Mouse (Mus musculus) gastrocnemius, postnatal 14 days (tissue): ENCODE results near the gene Smarce1. TPM values are rescaled to one million over a fixed set of nuclear protein-coding genes. Genes with fewer than 3 reads are reported as not detected.
"Not testable (repeated sequence)": the region's sequence is repeated elsewhere in the genome, so short reads cannot be mapped to it uniquely, and the experiment has no call there.

Experiments
- DNase-seq: peaks from one replicate; pipeline ENCODE4 v3.0.0; 2021; ENCODE audit warnings: mixed read lengths
- intact Hi-C: fragments of 180-260 bp; cut with DNase I; formaldehyde crosslinking; loops from one replicate; pipeline ENCODE4 v1.15.1; 2025; ENCODE audit warnings: low total_unique reads
- long read RNA-seq, 2 experiments: library from polyadenylated mRNA; stranded (forward); transcript quantifications; one replicate each; pipeline ENCODE4 v2.0.0; 2021
- total RNA-seq, 2 experiments: library from RNA; stranded (reverse); gene quantifications; 2 replicates each; pipeline ENCODE4 v1.2.3; 2021

The Smarce1 gene
- total RNA-seq: 10 to 100 TPM; 35.8 to 45.7 TPM
- long read RNA-seq, experiment 1, transcript Smarce1-201 (11 exons, 2,919 nt): major isoform, 23 of 29 reads
- long read RNA-seq, experiment 1, partial matches to known transcripts: 3 of 29 reads
- long read RNA-seq, experiment 1, other reads (novel, unspliced or antisense): 3 of 29 reads
- long read RNA-seq, experiment 2, transcript Smarce1-201 (11 exons, 2,919 nt): major isoform, 20 of 27 reads
- long read RNA-seq, experiment 2, partial matches to known transcripts: 2 of 27 reads
- long read RNA-seq, experiment 2, other reads (novel, unspliced or antisense): 5 of 27 reads

- peak; percentile 79 for DNase-seq
- intact Hi-C loops: no loop called here
Measured at GRCm38 (mm10) chr11:99230261-99231048, at the start of gene Smarce1. Gene Smarce1, minus strand, starts transcription at chr11:99231017.

GRCm38 (mm10) chr11:99279986-99280385 is 49.2 kb upstream of the Smarce1 start:
- intact Hi-C loops: no loop called here
- DNase-seq: no peak

GRCm38 (mm10) chr11:99276786-99277185 is 46.0 kb upstream of the Smarce1 start:
- no peak for DNase-seq
- intact Hi-C loops: no loop called here

- intact Hi-C loops: no loop called here
- no peak for DNase-seq
Measured at GRCm38 (mm10) chr11:99275624-99276023, 44.8 kb upstream of the Smarce1 start.

GRCm38 (mm10) chr11:99272721-99273120 is 41.9 kb upstream of the Smarce1 start:
- intact Hi-C loops: no loop called here
- no peak for DNase-seq

- intact Hi-C loops: no loop called here
- DNase-seq: no peak
Measured at GRCm38 (mm10) chr11:99269192-99269591, 38.4 kb upstream of the Smarce1 start.

GRCm38 (mm10) chr11:99265796-99266195 is 35.0 kb upstream of the Smarce1 start:
- DNase-seq: no peak
- intact Hi-C loops: no loop called here

GRCm38 (mm10) chr11:99265220-99265619 is 34.4 kb upstream of the Smarce1 start:
- intact Hi-C loops: no loop called here
- no peak for DNase-seq

- intact Hi-C loops: no loop called here
- no peak for DNase-seq
Measured at GRCm38 (mm10) chr11:99256213-99256612, 25.4 kb upstream of the Smarce1 start.

- intact Hi-C loops: no loop called here
- DNase-seq: no peak
Measured at GRCm38 (mm10) chr11:99255316-99255715, 24.5 kb upstream of the Smarce1 start.

- DNase-seq: no peak
- intact Hi-C loops: no loop called here
Measured at GRCm38 (mm10) chr11:99253893-99254292, 23.1 kb upstream of the Smarce1 start.

- intact Hi-C loops: no loop called here
- no peak for DNase-seq
Measured at GRCm38 (mm10) chr11:99252671-99253070, 21.9 kb upstream of the Smarce1 start.

- no peak for DNase-seq
- intact Hi-C loops: no loop called here
Measured at GRCm38 (mm10) chr11:99250666-99251065, 19.8 kb upstream of the Smarce1 start.

GRCm38 (mm10) chr11:99250241-99250640 is 19.4 kb upstream of the Smarce1 start:
- no peak for DNase-seq
- intact Hi-C loops: no loop called here

- intact Hi-C loops: no loop called here
- no peak for DNase-seq
Measured at GRCm38 (mm10) chr11:99249115-99249514, 18.3 kb upstream of the Smarce1 start.

GRCm38 (mm10) chr11:99247916-99248315 is 17.1 kb upstream of the Smarce1 start:
- no peak for DNase-seq
- intact Hi-C loops: no loop called here

- DNase-seq, intact Hi-C loops: not testable (repeated sequence)
Measured at GRCm38 (mm10) chr11:99244519-99244918, 13.7 kb upstream of the Smarce1 start.

GRCm38 (mm10) chr11:99243820-99244374 is 13.1 kb upstream of the Smarce1 start, which contains the start of gene Krt222:
Gene Krt222, minus strand, starts transcription at chr11:99244085.
- intact Hi-C loops: no loop called here

GRCm38 (mm10) chr11:99243200-99243819 is 12.5 kb upstream of the Smarce1 start:
- intact Hi-C loops: no loop called here
- no peak for DNase-seq

More at GRCm38 (mm10) chr11:99243820-99244374, 13.1 kb upstream of the Smarce1 start, which contains the start of gene Krt222:
- DNase-seq: peak; percentile 20

- intact Hi-C loops: no loop called here
- DNase-seq: no peak
Measured at GRCm38 (mm10) chr11:99242056-99242455, 11.2 kb upstream of the Smarce1 start.
